In the genomic region with DNA sequence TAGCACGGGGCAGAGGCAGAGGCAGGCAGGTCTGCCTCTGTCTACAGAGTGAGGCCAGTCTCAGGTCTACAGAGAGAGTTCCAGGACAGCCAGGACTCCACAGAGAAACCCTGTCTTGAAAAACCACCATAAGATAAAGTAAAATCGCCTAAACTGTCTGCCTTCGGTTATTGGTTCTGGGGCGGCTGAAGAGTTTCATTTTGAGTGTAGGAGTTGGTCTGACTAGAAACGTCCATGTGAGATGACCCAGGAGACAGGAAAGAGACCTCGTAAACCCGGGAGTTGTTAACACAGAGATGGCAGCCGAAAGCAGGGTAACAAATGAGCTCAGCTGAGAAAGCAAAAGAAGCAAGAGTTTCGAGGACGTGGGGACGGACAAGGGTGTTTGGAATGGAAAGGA, we compare ENCODE assay signal across 24 mouse cellular contexts. TPM values are rescaled to one million over a fixed set of nuclear protein-coding genes. Genes with fewer than 3 reads are reported as not detected.
A peak's percentile ranks its signal among the peaks of the same experiment; 100 is the strongest.
DNase-seq lines count a peak whose midpoint lies in the region; ATAC-seq lines count a peak whose summit lies in the region.
"Had no signal": no experiment of that assay in that cellular context is flagged by ENCODE, and none has a peak within 500 bp of the region (broad histone marks: within the 10 kb centered on the region; RNA-seq: fewer than 3 reads in every experiment).

No protein-coding gene starts in this region.

- peak overlapping the region; percentile 8; the same call in 1 of the 2 replicates for H3K4me2 ChIP-seq in kidney, embryonic 14.5 days (replicated peaks; ENCODE audit: low read depth, low read length)
- H3K4me2 ChIP-seq in lung, embryonic 15.5 days, result peak overlapping the region; percentile 47
- peak overlapping the region; percentile 43 for H3K4me2 ChIP-seq in intestine, embryonic 16.5 days (ENCODE audit: low read depth, low read length)
- H3K4me2 ChIP-seq in hindbrain, embryonic 12.5 days (replicated peaks), result no peak overlapping the region
- H3K4me2 ChIP-seq: heart, embryonic 13.5 days; hindbrain, embryonic 14.5 days; limb, embryonic 12.5 days; liver, embryonic 13.5 days; midbrain, embryonic 12.5 days had no signal

- H3K27me3 ChIP-seq in kidney, embryonic 14.5 days (ENCODE audit: control insufficient read depth, insufficient read depth, low read length), result peaks cover 38% of the 10 kb centered on the region
- H3K27me3 ChIP-seq in lung, embryonic 15.5 days, result peaks cover 48% of the 10 kb centered on the region
- H3K27me3 ChIP-seq in intestine, embryonic 16.5 days (replicated peaks; ENCODE audit: control insufficient read depth, insufficient read depth, low read length), result peaks cover 14% of the 10 kb centered on the region
- peaks cover 61% of the 10 kb centered on the region for H3K27me3 ChIP-seq in hindbrain, embryonic 12.5 days

- H3K4me1 ChIP-seq in kidney, embryonic 14.5 days (ENCODE audit: control insufficient read depth, insufficient read depth, low read length), result peaks cover 10% of the 10 kb centered on the region
- peaks cover 35% of the 10 kb centered on the region for H3K4me1 ChIP-seq in lung, embryonic 15.5 days
- peaks cover 25% of the 10 kb centered on the region for H3K4me1 ChIP-seq in intestine, embryonic 16.5 days (ENCODE audit: control insufficient read depth, insufficient read depth, low read length)
- H3K4me1 ChIP-seq in hindbrain, embryonic 12.5 days, result peaks cover 22% of the 10 kb centered on the region

- no peak for DNase-seq in kidney, postnatal 36 days
- DNase-seq in lung, postnatal 14 days, result no peak
- DNase-seq in A20 (ENCODE audit: low read depth, low spot score), result peak; percentile 10
- no peak for DNase-seq in cerebellum, adult 11-12 months
- DNase-seq: adrenal gland, postnatal 36 days; cerebellum, adult 9-11 months; gastrocnemius, postnatal 25 days; heart, adult 2 months; kidney, postnatal 10 days; liver, embryonic 13.5 days; thymus, postnatal 25 days had no signal

- no peak overlapping the region for H3K9ac ChIP-seq in kidney, embryonic 14.5 days (ENCODE audit: low read depth, low read length)
- peak overlapping the region; percentile 38 for H3K9ac ChIP-seq in lung, embryonic 15.5 days
- peak overlapping the region; percentile 59 for H3K9ac ChIP-seq in intestine, embryonic 16.5 days (ENCODE audit: low read depth, low read length)
- no peak overlapping the region for H3K9ac ChIP-seq in hindbrain, embryonic 12.5 days
- H3K9ac ChIP-seq: heart, embryonic 13.5 days; hindbrain, embryonic 14.5 days; limb, embryonic 12.5 days; liver, embryonic 13.5 days; midbrain, embryonic 12.5 days had no signal

- H3K36me3 ChIP-seq in kidney, embryonic 14.5 days (ENCODE audit: control insufficient read depth, insufficient read depth, low read length), result no peaks in the 10 kb centered on the region
- no peaks in the 10 kb centered on the region for H3K36me3 ChIP-seq in lung, embryonic 15.5 days
- H3K36me3 ChIP-seq in intestine, embryonic 16.5 days (ENCODE audit: control insufficient read depth, insufficient read depth, low read length), result no peaks in the 10 kb centered on the region
- H3K36me3 ChIP-seq in hindbrain, embryonic 12.5 days, result no peaks in the 10 kb centered on the region
- H3K36me3 ChIP-seq: heart, embryonic 13.5 days; limb, embryonic 12.5 days; liver, embryonic 13.5 days; midbrain, embryonic 12.5 days had no signal

- H3K9me3 ChIP-seq in kidney, embryonic 14.5 days (ENCODE audit: control insufficient read depth, low read length), result no peaks in the 10 kb centered on the region
- H3K9me3 ChIP-seq in lung, embryonic 15.5 days, result no peaks in the 10 kb centered on the region
- H3K9me3 ChIP-seq in intestine, embryonic 16.5 days (ENCODE audit: control insufficient read depth, low read length), result no peaks in the 10 kb centered on the region
- no peaks in the 10 kb centered on the region for H3K9me3 ChIP-seq in hindbrain, embryonic 12.5 days (replicated peaks)
- H3K9me3 ChIP-seq: heart, embryonic 13.5 days; limb, embryonic 12.5 days; liver, embryonic 13.5 days; midbrain, embryonic 12.5 days had no signal

- WGBS in kidney, embryonic 14.5 days, result 34% methylated on average over 11 of the region's 11 CpGs
- 34% methylated on average over 11 of the region's 11 CpGs for WGBS in lung, embryonic 15.5 days
- 45% methylated on average over 11 of the region's 11 CpGs for WGBS in intestine, embryonic 16.5 days
- 73% methylated on average over 11 of the region's 11 CpGs for WGBS in hindbrain, embryonic 12.5 days

- no peak for ATAC-seq in kidney, embryonic 14.5 days (ENCODE audit: low FRiP score, low TSS enrichment)
- ATAC-seq in lung, embryonic 15.5 days (ENCODE audit: borderline replicate concordance, extremely low read depth, low FRiP score, low TSS enrichment), result no peak
- ATAC-seq in intestine, embryonic 16.5 days, result no peak
- no peak for ATAC-seq in hindbrain, embryonic 12.5 days (ENCODE audit: low FRiP score)
- ATAC-seq: CD4-positive, CD25-positive, alpha-beta regulatory T cell, adult 4 months; inflammation-experienced regulatory T-cells, adult 6 months; Patski had no signal

- no peak overlapping the region for H3K27ac ChIP-seq in kidney, embryonic 14.5 days (ENCODE audit: low read depth, low read length)
- peak overlapping the region; percentile 12; the same call in 1 of the 2 replicates for H3K27ac ChIP-seq in lung, embryonic 15.5 days
- H3K27ac ChIP-seq in intestine, embryonic 16.5 days (ENCODE audit: low read length), result peak overlapping the region; percentile 48
- H3K27ac ChIP-seq in hindbrain, embryonic 12.5 days, result no peak overlapping the region
- H3K27ac ChIP-seq: heart, adult 2 months; heart, embryonic 13.5 days; hindbrain, embryonic 14.5 days; layer of hippocampus, adult 2 months; limb, embryonic 12.5 days; liver, embryonic 13.5 days; macrophage; midbrain, embryonic 12.5 days had no signal

- 0 out of 2 replicates have a peak overlapping the region, but pooled peaks have one; percentile 2 for H3K4me3 ChIP-seq in kidney, embryonic 14.5 days (ENCODE audit: low read length)
- peak overlapping the region; percentile 44 for H3K4me3 ChIP-seq in lung, embryonic 15.5 days
- H3K4me3 ChIP-seq in intestine, embryonic 16.5 days (ENCODE audit: low read length), result peak overlapping the region; percentile 34
- no peak overlapping the region for H3K4me3 ChIP-seq in hindbrain, embryonic 12.5 days
- H3K4me3 ChIP-seq: heart, adult 2 months; heart, embryonic 13.5 days; layer of hippocampus, adult 2 months; limb, embryonic 12.5 days; liver, embryonic 13.5 days; midbrain, embryonic 12.5 days had no signal

RNA-seq across cellular contexts. Expression of a gene that starts 3.2 kb away (rescaled TPM):
- 47.0 and 54.7 TPM in 2 replicates for polyA plus RNA-seq in kidney, embryonic 14.5 days (2014; fragmentation: Nextera tagmentation; extraction: Ambion mirVana)
- 241 and 259 TPM in 2 replicates for polyA plus RNA-seq in lung, embryonic 15.5 days (2015; fragmentation: Nextera tagmentation; extraction: Ambion mirVana)
- 187 and 217 TPM in 2 replicates for polyA plus RNA-seq in intestine, embryonic 16.5 days (2015; fragmentation: Nextera tagmentation; extraction: Ambion mirVana)
- 8.2 and 18.3 TPM in 2 replicates for polyA plus RNA-seq in hindbrain, embryonic 12.5 days (2016; fragmentation: Nextera tagmentation; extraction: Ambion mirVana)
- polyA plus RNA-seq: CD4-positive, CD25-positive, alpha-beta regulatory T cell, adult 4 months; inflammation-experienced regulatory T-cells, adult 6 months; macrophage; Patski had no signal

RNA-seq across cellular contexts. Expression of a gene that starts 19.8 kb away (rescaled TPM):
- polyA plus RNA-seq in kidney, embryonic 14.5 days (2014; fragmentation: Nextera tagmentation; extraction: Ambion mirVana), result 73.5 and 78.9 TPM in 2 replicates
- 66.7 and 66.9 TPM in 2 replicates for polyA plus RNA-seq in lung, embryonic 15.5 days (2015; fragmentation: Nextera tagmentation; extraction: Ambion mirVana)
- 102 and 106 TPM in 2 replicates for polyA plus RNA-seq in intestine, embryonic 16.5 days (2015; fragmentation: Nextera tagmentation; extraction: Ambion mirVana)
- 47.4 and 51.0 TPM in 2 replicates for polyA plus RNA-seq in hindbrain, embryonic 12.5 days (2016; fragmentation: Nextera tagmentation; extraction: Ambion mirVana)

RNA-seq across cellular contexts. Expression of a gene that starts 34.1 kb away (rescaled TPM):
- 11.5 and 13.5 TPM in 2 replicates for polyA plus RNA-seq in kidney, embryonic 14.5 days (2014; fragmentation: Nextera tagmentation; extraction: Ambion mirVana)
- 11.9 and 13.2 TPM in 2 replicates for polyA plus RNA-seq in lung, embryonic 15.5 days (2015; fragmentation: Nextera tagmentation; extraction: Ambion mirVana)
- 11.9 and 13.4 TPM in 2 replicates for polyA plus RNA-seq in intestine, embryonic 16.5 days (2015; fragmentation: Nextera tagmentation; extraction: Ambion mirVana)
- polyA plus RNA-seq in hindbrain, embryonic 12.5 days (2016; fragmentation: Nextera tagmentation; extraction: Ambion mirVana), result 34.3 and 38.7 TPM in 2 replicates

RNA-seq across cellular contexts. Expression of a gene that starts 42.4 kb away (rescaled TPM):
- polyA plus RNA-seq in kidney, embryonic 14.5 days (2014; fragmentation: Nextera tagmentation; extraction: Ambion mirVana), result 73.4 and 76.1 TPM in 2 replicates
- polyA plus RNA-seq in lung, embryonic 15.5 days (2015; fragmentation: Nextera tagmentation; extraction: Ambion mirVana), result 31.7 and 34.3 TPM in 2 replicates
- polyA plus RNA-seq in intestine, embryonic 16.5 days (2015; fragmentation: Nextera tagmentation; extraction: Ambion mirVana), result 48.7 and 54.2 TPM in 2 replicates
- polyA plus RNA-seq in hindbrain, embryonic 12.5 days (2016; fragmentation: Nextera tagmentation; extraction: Ambion mirVana), result 4.2 and 6.1 TPM in 2 replicates
- polyA plus RNA-seq: hindbrain, embryonic 14.5 days; inflammation-experienced regulatory T-cells, adult 6 months; macrophage had no signal

RNA-seq across cellular contexts. Expression of a gene that starts 57.0 kb away (rescaled TPM):
- 19.4 and 26.6 TPM in 2 replicates for polyA plus RNA-seq in kidney, embryonic 14.5 days (2014; fragmentation: Nextera tagmentation; extraction: Ambion mirVana)
- 24.7 TPM in 2 replicates for polyA plus RNA-seq in lung, embryonic 15.5 days (2015; fragmentation: Nextera tagmentation; extraction: Ambion mirVana)
- 27.2 TPM in 2 replicates for polyA plus RNA-seq in intestine, embryonic 16.5 days (2015; fragmentation: Nextera tagmentation; extraction: Ambion mirVana)
- polyA plus RNA-seq in hindbrain, embryonic 12.5 days (2016; fragmentation: Nextera tagmentation; extraction: Ambion mirVana), result 10.4 and 10.5 TPM in 2 replicates

Comparison
In these comparisons a context has a peak if more than half of its experiments do, and no peak if none do; other contexts are left out.
1. H3K27ac ChIP-seq: peak in lung, embryonic 15.5 days (single experiment) and intestine, embryonic 16.5 days (single experiment); none in kidney, embryonic 14.5 days (single experiment) and hindbrain, embryonic 12.5 days (single experiment).
2. H3K9ac ChIP-seq: peak in lung, embryonic 15.5 days (single experiment) and intestine, embryonic 16.5 days (single experiment); none in kidney, embryonic 14.5 days (single experiment) and hindbrain, embryonic 12.5 days (single experiment).